8 mouse cellular contexts compared by ENCODE assay signal in the genomic region with DNA sequence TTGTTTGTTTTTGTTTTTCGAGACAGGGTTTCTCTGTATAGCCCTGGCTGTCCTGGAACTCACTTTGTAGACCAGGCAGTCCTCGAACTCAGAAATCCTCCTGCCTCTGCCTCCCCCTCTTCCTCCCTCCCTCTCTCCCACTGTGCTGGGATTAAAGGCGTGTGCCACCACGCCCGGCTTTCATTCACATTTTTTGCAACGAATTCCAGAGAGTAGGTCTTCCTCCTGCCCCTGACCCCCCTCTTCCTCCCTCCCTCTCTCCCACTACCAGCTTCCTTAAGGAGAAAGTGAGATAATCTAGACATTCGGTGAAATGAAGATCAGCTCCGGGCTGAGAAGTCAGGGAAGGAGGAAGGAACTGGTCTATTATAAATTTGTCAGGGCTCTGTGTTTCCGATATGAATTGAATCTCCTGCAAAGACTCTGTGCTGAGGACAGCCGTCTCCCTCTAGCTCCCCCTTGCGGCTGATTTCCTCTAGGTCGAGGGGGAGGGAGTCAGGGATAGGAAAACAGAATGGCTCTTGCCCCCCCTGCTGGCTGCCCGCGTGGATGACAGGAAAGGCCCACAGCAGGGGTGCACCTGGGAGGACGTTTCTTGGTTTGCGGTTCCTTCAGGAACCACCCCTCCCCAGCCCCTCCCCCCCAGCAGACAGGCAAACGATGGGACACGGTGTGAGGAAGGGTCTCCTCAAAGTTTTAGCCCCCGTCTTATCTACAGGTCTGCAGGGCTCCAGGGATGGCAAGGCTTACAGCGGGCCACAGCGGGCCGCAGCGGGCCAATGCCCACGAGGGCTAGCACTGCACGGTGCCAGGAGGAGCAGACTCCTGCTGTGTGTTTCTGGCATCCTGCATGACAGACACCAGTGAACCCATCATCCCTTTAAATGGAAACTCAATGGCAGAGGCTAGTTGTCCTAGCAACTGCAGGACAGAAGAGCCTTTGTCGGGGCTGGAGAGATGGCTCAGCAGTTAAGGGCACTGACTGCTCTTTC. TPM values are rescaled to one million over a fixed set of nuclear protein-coding genes. Genes with fewer than 3 reads are reported as not detected.
DNase-seq lines count a peak whose midpoint lies in the region; ATAC-seq lines count a peak whose summit lies in the region.

No protein-coding gene starts in this region.

- H3K27me3 ChIP-seq in embryonic facial prominence, embryonic 13.5 days = no peaks in the 10 kb centered on the region
- no peaks in the 10 kb centered on the region; the same call in 1 of the 2 replicates for H3K27me3 ChIP-seq in limb, embryonic 12.5 days
- no peaks in the 10 kb centered on the region for H3K27me3 ChIP-seq in midbrain, embryonic 15.5 days (replicated peaks)

- H3K9me3 ChIP-seq in embryonic facial prominence, embryonic 13.5 days = no peaks in the 10 kb centered on the region
- H3K9me3 ChIP-seq in limb, embryonic 12.5 days = no peaks in the 10 kb centered on the region
- no peaks in the 10 kb centered on the region for H3K9me3 ChIP-seq in midbrain, embryonic 15.5 days

- ATAC-seq in embryonic facial prominence, embryonic 13.5 days (ENCODE audit: insufficient number of reproducible peaks, insufficient read depth, low FRiP score, low TSS enrichment, low read depth) = peak; percentile 71
- peak; percentile 65 for ATAC-seq in limb, embryonic 12.5 days (ENCODE audit: insufficient number of reproducible peaks, insufficient read depth, low FRiP score, low TSS enrichment, low read depth)
- peak; percentile 93 for ATAC-seq in midbrain, embryonic 15.5 days (replicated peaks)

- peak overlapping the region; percentile 22 for H3K4me3 ChIP-seq in embryonic facial prominence, embryonic 13.5 days
- H3K4me3 ChIP-seq in limb, embryonic 12.5 days (replicated peaks) = 0 out of 2 replicates have a peak overlapping the region, but pooled peaks have one; percentile 2
- 0 out of 2 replicates have a peak overlapping the region, but pooled peaks have one; percentile 4 for H3K4me3 ChIP-seq in midbrain, embryonic 15.5 days

- peak; percentile 92 for DNase-seq in 416B (ENCODE audit: low read depth)
- DNase-seq in adrenal gland, postnatal 4 days (ENCODE audit: low spot score in 2 of 2) = peak; percentile 96 to 98
- peak; percentile 96 for DNase-seq in heart, adult 8-10 months (ENCODE audit: low spot score)
- peak; percentile 91 to 97 for DNase-seq in kidney, adult 8-10 months
- DNase-seq in spleen, adult 18-20 months = peak; percentile 81 to 95

- H3K4me1 ChIP-seq in embryonic facial prominence, embryonic 13.5 days = no peaks in the 10 kb centered on the region
- no peaks in the 10 kb centered on the region for H3K4me1 ChIP-seq in limb, embryonic 12.5 days (replicated peaks)
- no peaks in the 10 kb centered on the region; the same call in 1 of the 2 replicates for H3K4me1 ChIP-seq in midbrain, embryonic 15.5 days

- H3K9ac ChIP-seq in embryonic facial prominence, embryonic 13.5 days = no peak overlapping the region
- H3K9ac ChIP-seq in limb, embryonic 12.5 days (replicated peaks) = no peak overlapping the region
- no peak overlapping the region for H3K9ac ChIP-seq in midbrain, embryonic 15.5 days

- no peaks in the 10 kb centered on the region for H3K36me3 ChIP-seq in embryonic facial prominence, embryonic 13.5 days
- no peaks in the 10 kb centered on the region for H3K36me3 ChIP-seq in limb, embryonic 12.5 days
- H3K36me3 ChIP-seq in midbrain, embryonic 15.5 days (replicated peaks) = no peaks in the 10 kb centered on the region

- H3K4me2 ChIP-seq in embryonic facial prominence, embryonic 13.5 days = peak overlapping the region; percentile 45
- H3K4me2 ChIP-seq in limb, embryonic 12.5 days = peak overlapping the region; percentile 39
- peak overlapping the region; percentile 36 for H3K4me2 ChIP-seq in midbrain, embryonic 15.5 days

- WGBS in embryonic facial prominence, embryonic 13.5 days = 19% methylated on average over 26 of the region's 26 CpGs
- 22% methylated on average over 26 of the region's 26 CpGs for WGBS in limb, embryonic 12.5 days
- 20% methylated on average over 26 of the region's 26 CpGs for WGBS in midbrain, embryonic 15.5 days

- H3K27ac ChIP-seq in embryonic facial prominence, embryonic 13.5 days = no peak overlapping the region
- H3K27ac ChIP-seq in limb, embryonic 12.5 days = no peak overlapping the region
- H3K27ac ChIP-seq in midbrain, embryonic 15.5 days = no peak overlapping the region

RNA-seq across cellular contexts. Expression of gene Fkbp4, which starts 41.3 kb away (rescaled TPM):
- total RNA-seq in adrenal gland, postnatal 4 days (2021) = 100 to 1,000 TPM; 190 to 194 TPM
- 411 and 438 TPM in 2 replicates for polyA plus RNA-seq in embryonic facial prominence, embryonic 13.5 days (2015; fragmentation: Nextera tagmentation; extraction: Ambion mirVana)
- 100 to 1,000 TPM; 337 to 380 (median 365) TPM for total RNA-seq in heart, adult 8-10 months (2022)
- polyA plus RNA-seq in limb, embryonic 12.5 days (2016; fragmentation: Nextera tagmentation; extraction: Ambion mirVana) = 548 and 573 TPM in 2 replicates
- polyA plus RNA-seq in midbrain, embryonic 15.5 days (2015; fragmentation: Nextera tagmentation; extraction: Ambion mirVana) = 375 and 389 TPM in 2 replicates

RNA-seq across cellular contexts. Expression of gene Pzp, which starts 46.8 kb away (rescaled TPM):
- 100 to 1,000 TPM in 1 of 2 experiments, 10 to 100 TPM in 1; 15.0 to 306 TPM for total RNA-seq in adrenal gland, postnatal 4 days (2021)
- 0.15 and 3.1 TPM in 2 replicates for polyA plus RNA-seq in embryonic facial prominence, embryonic 13.5 days (2015; fragmentation: Nextera tagmentation; extraction: Ambion mirVana)
- 1 to 10 TPM; 2.2 to 3.6 (median 2.7) TPM for total RNA-seq in heart, adult 8-10 months (2022)
- polyA plus RNA-seq in limb, embryonic 12.5 days (2016; fragmentation: Nextera tagmentation; extraction: Ambion mirVana) = not detected in 2 replicates
- 0.26 TPM in 1 of 2 replicates, not detected in the other for polyA plus RNA-seq in midbrain, embryonic 15.5 days (2015; fragmentation: Nextera tagmentation; extraction: Ambion mirVana)

RNA-seq across cellular contexts. Expression of gene Itfg2, which starts 55.0 kb away (rescaled TPM):
- total RNA-seq in adrenal gland, postnatal 4 days (2021) = 10 to 100 TPM; 30.8 to 43.9 TPM
- polyA plus RNA-seq in embryonic facial prominence, embryonic 13.5 days (2015; fragmentation: Nextera tagmentation; extraction: Ambion mirVana) = 41.7 and 42.7 TPM in 2 replicates
- 10 to 100 TPM; 16.0 to 20.0 (median 16.9) TPM for total RNA-seq in heart, adult 8-10 months (2022)
- 35.9 and 39.3 TPM in 2 replicates for polyA plus RNA-seq in limb, embryonic 12.5 days (2016; fragmentation: Nextera tagmentation; extraction: Ambion mirVana)
- polyA plus RNA-seq in midbrain, embryonic 15.5 days (2015; fragmentation: Nextera tagmentation; extraction: Ambion mirVana) = 50.7 and 51.4 TPM in 2 replicates
